Mouse (Mus musculus): ENCODE measurements around the gene Frat2. TPM values are rescaled to one million over a fixed set of nuclear protein-coding genes. Genes with fewer than 3 reads are reported as not detected.
"Not testable (repeated sequence)": the region's sequence is repeated elsewhere in the genome, so short reads cannot be mapped to it uniquely, and the experiment has no call there.

Frat2 gene
- polyA plus RNA-seq, 1 experiment from 2014 or later = 6.4 TPM

GRCm38 (mm10) chr19:41850021-41850718, 2.2 kb upstream of the Frat2 start:
- H3K9me3 ChIP-seq (ENCODE audit: control insufficient read depth, low read length) = no peaks in the 10 kb centered on the region
- H3K4me1 ChIP-seq (replicated peaks; ENCODE audit: control insufficient read depth, insufficient read depth, low read length) = peaks cover 8% of the 10 kb centered on the region
- H3K27me3 ChIP-seq (replicated peaks; ENCODE audit: control insufficient read depth, insufficient read depth, low read length) = no peaks in the 10 kb centered on the region
- H3K27ac ChIP-seq (ENCODE audit: low read depth) = no peak overlapping the region
- H3K36me3 ChIP-seq (ENCODE audit: control insufficient read depth, insufficient read depth, low read length) = no peaks in the 10 kb centered on the region
- DNase-seq (ENCODE audit: low spot score) (no peak), ATAC-seq (replicated peaks; ENCODE audit: low FRiP score, low TSS enrichment, low read depth) (no peak)
- H3K9ac ChIP-seq (ENCODE audit: low read length) = no peak overlapping the region
- H3K4me2 ChIP-seq (ENCODE audit: low read length) = no peak overlapping the region
- no peak overlapping the region for H3K4me3 ChIP-seq (ENCODE audit: low read depth, low read length)
- 47% methylated on average over 6 of the region's 6 CpGs for WGBS

GRCm38 (mm10) chr19:41847614-41847991, 329 bp downstream of the Frat2 start:
- H3K27me3 ChIP-seq (replicated peaks; ENCODE audit: control insufficient read depth, insufficient read depth, low read length); H3K36me3 ChIP-seq (ENCODE audit: control insufficient read depth, insufficient read depth, low read length); H3K4me1 ChIP-seq (replicated peaks; ENCODE audit: control insufficient read depth, insufficient read depth, low read length); ATAC-seq (replicated peaks; ENCODE audit: low FRiP score, low TSS enrichment, low read depth); H3K9me3 ChIP-seq (ENCODE audit: control insufficient read depth, low read length): not testable (repeated sequence)
- H3K27ac ChIP-seq (ENCODE audit: low read depth) = peak overlapping the region; percentile 92
- peak; percentile 87 for DNase-seq (ENCODE audit: low spot score)
- H3K4me2 ChIP-seq (ENCODE audit: low read length) = peak overlapping the region; percentile 91
- peak overlapping the region; percentile 74 for H3K9ac ChIP-seq (ENCODE audit: low read length)
- peak overlapping the region; percentile 67 for H3K4me3 ChIP-seq (ENCODE audit: low read depth, low read length)
- WGBS = 0% methylated on average over 38 of the region's 53 CpGs

- Histone ChIP-seq H3K36me3 (ENCODE audit: control insufficient read depth, insufficient read depth, low read length) (no peaks in the 10 kb centered on the region), H3K9me3 (ENCODE audit: control insufficient read depth, low read length) (no peaks in the 10 kb centered on the region), H3K27ac (ENCODE audit: low read depth) (peak overlapping the region; percentile 92), H3K27me3 (replicated peaks; ENCODE audit: control insufficient read depth, insufficient read depth, low read length) (no peaks in the 10 kb centered on the region), H3K4me3 (ENCODE audit: low read depth, low read length) (peak overlapping the region; percentile 67), H3K9ac (ENCODE audit: low read length) (peak overlapping the region; percentile 74), H3K4me2 (ENCODE audit: low read length) (peak overlapping the region; percentile 91), H3K4me1 (replicated peaks; ENCODE audit: control insufficient read depth, insufficient read depth, low read length) (peaks cover 8% of the 10 kb centered on the region)
- ATAC-seq (replicated peaks; ENCODE audit: low FRiP score, low TSS enrichment, low read depth) (peak; percentile 12; the same call in 1 of the 2 replicates), DNase-seq (ENCODE audit: low spot score) (peak; percentile 78)
- under 1% methylated on average over 64 of the region's 64 CpGs for WGBS
These were observed 796 bp downstream of the Frat2 start for GRCm38 (mm10) chr19:41847091-41847581.

- peak overlapping the region; percentile 92 for H3K27ac ChIP-seq (ENCODE audit: low read depth)
- DNase-seq (ENCODE audit: low spot score) = peak; percentile 58
- 11% methylated on average over 21 of the region's 21 CpGs for WGBS
These were observed 1.4 kb downstream of the Frat2 start for GRCm38 (mm10) chr19:41846366-41847090.

GRCm38 (mm10) chr19:41844345-41844744, 3.6 kb downstream of the Frat2 start:
- no peak overlapping the region for H3K9ac ChIP-seq (ENCODE audit: low read length)
- H3K36me3 ChIP-seq (ENCODE audit: control insufficient read depth, insufficient read depth, low read length) = no peaks in the 10 kb centered on the region
- no peak overlapping the region for H3K4me2 ChIP-seq (ENCODE audit: low read length)
- H3K27ac ChIP-seq (ENCODE audit: low read depth) = no peak overlapping the region
- H3K4me3 ChIP-seq (ENCODE audit: low read depth, low read length) = no peak overlapping the region
- no peaks in the 10 kb centered on the region for H3K9me3 ChIP-seq (ENCODE audit: control insufficient read depth, low read length)
- DNase-seq (ENCODE audit: low spot score) (no peak), ATAC-seq (replicated peaks; ENCODE audit: low FRiP score, low TSS enrichment, low read depth) (no peak)
- WGBS = 83% methylated on average over 6 of the region's 6 CpGs
- no peaks in the 10 kb centered on the region for H3K27me3 ChIP-seq (replicated peaks; ENCODE audit: control insufficient read depth, insufficient read depth, low read length)
- peaks cover 8% of the 10 kb centered on the region for H3K4me1 ChIP-seq (replicated peaks; ENCODE audit: control insufficient read depth, insufficient read depth, low read length)

More at GRCm38 (mm10) chr19:41846366-41847090, 1.4 kb downstream of the Frat2 start:
- no peak for ATAC-seq (replicated peaks; ENCODE audit: low FRiP score, low TSS enrichment, low read depth)
- H3K9ac ChIP-seq (ENCODE audit: low read length) = peak overlapping the region; percentile 74
- peak overlapping the region; percentile 91 for H3K4me2 ChIP-seq (ENCODE audit: low read length)
- no peaks in the 10 kb centered on the region for H3K9me3 ChIP-seq (ENCODE audit: control insufficient read depth, low read length)
- peak overlapping the region; percentile 67 for H3K4me3 ChIP-seq (ENCODE audit: low read depth, low read length)
- no peaks in the 10 kb centered on the region for H3K36me3 ChIP-seq (ENCODE audit: control insufficient read depth, insufficient read depth, low read length)
- H3K27me3 ChIP-seq (replicated peaks; ENCODE audit: control insufficient read depth, insufficient read depth, low read length) = no peaks in the 10 kb centered on the region
- H3K4me1 ChIP-seq (replicated peaks; ENCODE audit: control insufficient read depth, insufficient read depth, low read length) = peaks cover 8% of the 10 kb centered on the region

GRCm38 (mm10) chr19:41842706-41843105, 5.2 kb downstream of the Frat2 start:
- H3K36me3 ChIP-seq (ENCODE audit: control insufficient read depth, insufficient read depth, low read length) = no peaks in the 10 kb centered on the region
- H3K27me3 ChIP-seq (replicated peaks; ENCODE audit: control insufficient read depth, insufficient read depth, low read length) = no peaks in the 10 kb centered on the region
- WGBS = 81% methylated on average over 4 of the region's 4 CpGs

GRCm38 (mm10) chr19:41842196-41842595, 5.7 kb downstream of the Frat2 start:
- ATAC-seq (replicated peaks; ENCODE audit: low FRiP score, low TSS enrichment, low read depth) = no peak
- no peaks in the 10 kb centered on the region for H3K27me3 ChIP-seq (replicated peaks; ENCODE audit: control insufficient read depth, insufficient read depth, low read length)
- WGBS = 75% methylated on average over 4 of the region's 4 CpGs

More at GRCm38 (mm10) chr19:41842706-41843105, 5.2 kb downstream of the Frat2 start:
- H3K9me3 ChIP-seq (ENCODE audit: control insufficient read depth, low read length) = no peaks in the 10 kb centered on the region
- no peak for DNase-seq (ENCODE audit: low spot score)
- H3K9ac ChIP-seq (ENCODE audit: low read length) = no peak overlapping the region
- H3K27ac ChIP-seq (ENCODE audit: low read depth) = no peak overlapping the region
- no peak overlapping the region for H3K4me2 ChIP-seq (ENCODE audit: low read length)
- peaks cover 8% of the 10 kb centered on the region for H3K4me1 ChIP-seq (replicated peaks; ENCODE audit: control insufficient read depth, insufficient read depth, low read length)
- no peak overlapping the region for H3K4me3 ChIP-seq (ENCODE audit: low read depth, low read length)
- ATAC-seq (replicated peaks; ENCODE audit: low FRiP score, low TSS enrichment, low read depth) = no peak

GRCm38 (mm10) chr19:41841105-41841750, 6.7 kb downstream of the Frat2 start:
- no peak overlapping the region for H3K4me3 ChIP-seq (ENCODE audit: low read depth, low read length)
- WGBS = 68% methylated on average over 7 of the region's 7 CpGs
- no peak overlapping the region for H3K4me2 ChIP-seq (ENCODE audit: low read length)
- ATAC-seq (replicated peaks; ENCODE audit: low FRiP score, low TSS enrichment, low read depth) (no peak), DNase-seq (ENCODE audit: low spot score) (no peak)
- no peaks in the 10 kb centered on the region for H3K36me3 ChIP-seq (ENCODE audit: control insufficient read depth, insufficient read depth, low read length)
- no peak overlapping the region for H3K9ac ChIP-seq (ENCODE audit: low read length)
- H3K4me1 ChIP-seq (replicated peaks; ENCODE audit: control insufficient read depth, insufficient read depth, low read length) = peaks cover 2% of the 10 kb centered on the region; the same call in 1 of the 2 replicates
- H3K27ac ChIP-seq (ENCODE audit: low read depth) = no peak overlapping the region
- no peaks in the 10 kb centered on the region for H3K9me3 ChIP-seq (ENCODE audit: control insufficient read depth, low read length)
- no peaks in the 10 kb centered on the region for H3K27me3 ChIP-seq (replicated peaks; ENCODE audit: control insufficient read depth, insufficient read depth, low read length)

More at GRCm38 (mm10) chr19:41842196-41842595, 5.7 kb downstream of the Frat2 start:
- no peaks in the 10 kb centered on the region for H3K9me3 ChIP-seq (ENCODE audit: control insufficient read depth, low read length)
- H3K27ac ChIP-seq (ENCODE audit: low read depth) = no peak overlapping the region
- H3K9ac ChIP-seq (ENCODE audit: low read length) = no peak overlapping the region
- H3K4me2 ChIP-seq (ENCODE audit: low read length) = no peak overlapping the region
- H3K4me1 ChIP-seq (replicated peaks; ENCODE audit: control insufficient read depth, insufficient read depth, low read length) = peaks cover 8% of the 10 kb centered on the region
- no peak for DNase-seq (ENCODE audit: low spot score)
- no peaks in the 10 kb centered on the region for H3K36me3 ChIP-seq (ENCODE audit: control insufficient read depth, insufficient read depth, low read length)
- H3K4me3 ChIP-seq (ENCODE audit: low read depth, low read length) = no peak overlapping the region

Data from intestine, embryonic 14.5 days (tissue).